Mouse (Mus musculus) right cerebral cortex, postnatal 10 days (tissue): ENCODE data around the gene 4930550L24Rik.

ENCODE experiments used
- DNase-seq, 2 experiments: peaks; one replicate each; pipeline ENCODE4 v3.0.0; 2021; ENCODE audit warnings: low spot score in 2 of 2

4930550L24Rik gene

DNA sequence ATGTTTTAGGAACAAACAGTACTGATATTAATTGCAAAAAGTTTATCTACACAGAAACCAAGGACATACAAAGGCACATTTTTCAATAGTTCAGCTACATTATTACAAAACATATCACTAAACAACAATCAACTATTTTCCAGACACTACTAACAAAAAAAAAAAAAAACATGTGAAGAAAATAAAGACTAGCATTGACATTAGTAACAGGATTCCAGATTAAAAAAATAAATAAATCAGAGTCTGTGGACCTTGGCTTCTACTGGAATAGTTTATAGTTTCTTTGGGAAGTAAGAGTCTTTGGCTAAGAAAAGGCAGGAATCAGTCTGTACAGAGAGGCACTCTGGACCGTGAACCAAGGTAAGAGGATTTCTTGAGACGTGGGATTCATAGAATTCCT is at the start of gene 4930550L24Rik:
Gene 4930550L24Rik (plus strand): TSS at position 301 of the 400 bp plus-strand sequence.
- no peak for DNase-seq

DNA sequence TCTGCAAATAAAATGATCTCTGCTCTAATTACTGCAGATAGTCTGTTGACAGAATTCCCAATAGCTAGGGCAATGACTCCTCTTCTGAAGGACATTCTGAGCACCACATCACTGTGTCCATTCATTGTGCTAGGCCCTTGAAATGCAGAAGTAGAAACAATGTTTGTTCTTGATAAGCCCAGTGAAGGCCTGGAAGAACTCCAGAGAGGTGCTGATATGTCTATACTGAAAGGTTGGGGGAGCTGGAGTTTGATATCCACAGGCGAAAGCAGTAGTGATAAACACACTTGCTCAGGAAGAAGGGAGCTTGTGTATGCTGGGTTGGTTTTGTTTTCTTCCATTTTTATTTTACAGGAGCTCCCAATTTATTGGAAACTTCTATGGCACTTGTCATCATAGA is 8.4 kb upstream of the 4930550L24Rik start:
- no peak for DNase-seq

DNA sequence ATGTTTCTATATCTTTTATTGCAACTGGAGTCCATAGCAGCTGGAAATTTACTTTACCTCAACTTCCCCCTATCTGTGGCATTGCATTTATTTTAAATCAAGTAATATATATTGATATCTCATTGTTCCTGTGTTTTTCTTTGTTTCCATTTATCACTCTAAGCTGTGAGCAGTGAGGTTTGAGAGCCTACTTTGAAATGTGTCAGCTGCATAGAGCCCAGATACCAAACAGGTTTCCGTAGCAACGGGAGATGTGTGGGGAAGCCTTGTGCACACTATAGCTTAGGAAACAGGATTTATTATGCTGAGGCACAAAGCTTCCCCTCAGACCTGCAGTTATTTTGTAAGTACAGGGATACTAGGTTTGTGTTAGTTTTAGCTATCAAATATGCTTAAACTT is 58.8 kb downstream of the 4930550L24Rik start:
- DNase-seq = peak in 1 of 2 experiments; percentile 26
